Mouse (Mus musculus): ENCODE results near the gene Csnk1e.

DNA sequence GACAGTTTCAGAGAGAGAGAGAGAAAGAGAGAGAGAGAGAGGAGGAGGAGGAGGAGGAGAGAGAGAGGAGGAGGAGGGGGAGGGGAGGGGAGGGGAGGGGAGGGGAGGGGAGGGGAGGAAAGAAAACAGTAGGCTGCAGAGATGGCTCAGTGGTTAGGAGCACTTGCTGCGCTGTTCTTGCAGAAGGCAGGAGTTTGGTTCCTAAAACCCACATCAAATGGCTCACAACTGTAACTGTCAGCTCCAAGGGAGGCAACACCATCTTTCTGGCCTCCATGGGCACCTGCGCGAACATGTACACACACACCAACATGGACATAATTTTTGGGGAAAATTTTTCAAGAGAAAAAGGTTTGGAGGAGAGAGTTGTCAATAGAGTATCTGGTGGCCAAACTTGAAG, 42.2 kb downstream of the Csnk1e start:
- no peak for TF ChIP-seq CTCF (IDR thresholded peaks at IDR 0.05; ENCODE audit: low read depth)
- TF ChIP-seq EP300 (IDR thresholded peaks at IDR 0.05; ENCODE audit: low read depth): no peak
